Mouse (Mus musculus) limb, embryonic 10.5 days (tissue): Measurements from ENCODE around the gene Gapdhs. TPM values are rescaled to one million over a fixed set of nuclear protein-coding genes. Genes with fewer than 3 reads are reported as not detected.

Experiments
- DNase-seq: peaks from one replicate; pipeline ENCODE4 v3.0.0-alpha.2; 2017; ENCODE audit warnings: low spot score
- H3K27ac ChIP-seq: fragments of 300-500 bp; sonication (generic); 2 replicates; pipeline ENCODE4 v1.5.1; 2016; ENCODE audit warnings: mild to moderate bottlenecking
- H3K27me3 ChIP-seq: fragments of 300-500 bp; sonication (generic); 2 replicates; pipeline ENCODE4 v1.6.1; 2016; ENCODE audit warnings: low read depth, mild to moderate bottlenecking; ENCODE audit not compliant: poor library complexity, severe bottlenecking
- H3K36me3 ChIP-seq: fragments of 300-500 bp; sonication (generic); 2 replicates; pipeline ENCODE4 v1.6.1; 2016; ENCODE audit warnings: mild to moderate bottlenecking, moderate library complexity
- H3K4me1 ChIP-seq: fragments of 300-500 bp; sonication (generic); 2 replicates; pipeline ENCODE4 v1.6.1; 2016
- H3K4me3 ChIP-seq: fragments of 300-500 bp; sonication (generic); 2 replicates; pipeline ENCODE4 v1.5.1; 2016; ENCODE audit warnings: mild to moderate bottlenecking, moderate library complexity
- H3K9me3 ChIP-seq: fragments of 300-500 bp; sonication (generic); replicated peaks from 2 replicates; pipeline ENCODE4 v1.6.1; 2016; ENCODE audit warnings: mild to moderate bottlenecking
- whole genome bisulfite sequencing: fragments of 180-500 bp; shearing (Covaris S2); methylation state at CpG from one replicate; pipeline ENCODE4 v1.1.7; 2016; 5-methylcytosine and 5-hydroxymethylcytosine counted together
- polyA plus RNA-seq: library from polyadenylated mRNA; unstranded; fragments of >200 nt; fragmentation: Nextera tagmentation; extraction: Ambion mirVana; gene quantifications from 2 replicates; pipeline ENCODE4 v1.2.1, GENCODE M21; 2016

The Gapdhs gene
- polyA plus RNA-seq, 1 experiment from 2014 or later, result not detected

DNA sequence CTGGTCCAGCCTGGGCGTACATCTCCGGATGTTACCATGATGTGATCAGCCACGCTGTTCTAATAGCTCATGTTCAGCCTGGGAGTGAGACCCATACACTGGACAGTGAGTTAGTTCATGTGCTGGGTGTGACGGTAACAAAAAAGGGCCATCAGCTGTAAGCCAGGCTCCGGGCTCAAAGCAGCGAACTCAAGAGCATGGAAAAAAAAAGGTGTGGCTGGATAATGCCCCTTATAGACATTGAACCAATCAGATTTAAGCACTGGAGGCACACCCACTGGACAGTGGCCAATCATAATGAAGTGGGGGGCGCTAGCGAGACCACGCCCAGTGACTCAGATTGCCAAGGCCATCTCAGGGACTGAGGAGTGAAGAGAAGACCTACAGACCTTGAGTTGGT is 44.9 kb downstream of the Gapdhs start, which contains the start of gene 2200002J24Rik:
Gene 2200002J24Rik, plus strand, starts transcription at position 338 of the 400 bp plus-strand sequence.
- H3K27me3 ChIP-seq, result no peaks in the 10 kb centered on the region
- WGBS, result 39% methylated on average over 9 of the region's 9 CpGs
- no peak within 1 kb of the TSS for H3K4me3 ChIP-seq
- H3K4me1 ChIP-seq, result no peaks in the 10 kb centered on the region
- no peak for DNase-seq
- H3K27ac ChIP-seq, result no peak within 1 kb of the TSS
- no peaks in the 10 kb centered on the region for H3K9me3 ChIP-seq
- no peaks in the 10 kb centered on the region for H3K36me3 ChIP-seq

DNA sequence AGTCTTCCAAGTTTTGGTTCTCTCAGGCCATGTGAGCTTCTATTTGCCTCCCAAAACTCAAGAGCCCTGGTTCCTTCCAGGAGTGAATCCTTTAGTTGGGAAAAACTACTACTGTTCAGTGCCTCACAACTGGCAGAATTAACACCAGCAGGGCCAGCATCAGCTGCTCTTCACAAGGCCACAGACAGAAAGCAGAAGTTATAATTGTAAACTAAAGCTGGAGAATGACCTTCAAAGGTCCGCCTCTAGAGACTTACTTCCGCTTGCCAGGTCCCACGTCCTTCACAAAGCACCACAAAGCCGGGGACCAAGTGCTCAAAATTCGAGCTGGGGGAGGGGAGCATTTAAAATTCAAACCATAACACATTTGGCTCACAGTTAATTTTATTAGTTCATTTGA is 45.4 kb downstream of the Gapdhs start:
- Histone ChIP-seq H3K9me3 (no peaks in the 10 kb centered on the region), H3K27ac (no peak overlapping the region), H3K27me3 (no peaks in the 10 kb centered on the region), H3K36me3 (no peaks in the 10 kb centered on the region), H3K4me1 (no peaks in the 10 kb centered on the region), H3K4me3 (no peak overlapping the region)
- WGBS, result 73% methylated on average over 5 of the region's 5 CpGs
- no peak for DNase-seq

DNA sequence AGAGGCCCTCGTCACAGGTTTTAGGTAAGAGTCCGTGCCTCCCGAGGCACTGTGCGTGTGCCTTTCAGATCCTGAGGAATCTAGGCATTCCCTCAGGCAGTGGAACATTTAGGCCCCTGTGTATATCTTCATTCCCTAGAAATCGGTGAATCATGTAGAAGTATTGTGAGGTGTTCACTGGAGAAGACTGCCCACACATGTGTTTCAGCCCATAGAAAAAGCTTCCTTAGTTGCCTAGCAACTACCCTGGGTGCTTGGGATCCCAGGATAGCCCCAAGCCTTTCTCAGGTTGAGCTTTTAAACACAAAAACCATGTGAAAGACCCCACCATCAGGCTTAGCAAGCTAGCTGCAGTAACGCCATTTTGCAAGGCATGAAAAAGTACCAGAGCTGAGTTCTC is 55.2 kb downstream of the Gapdhs start:
- H3K27me3 ChIP-seq, result peaks cover 23% of the 10 kb centered on the region
- H3K36me3 ChIP-seq, result no peaks in the 10 kb centered on the region
- no peak overlapping the region for H3K27ac ChIP-seq
- no peaks in the 10 kb centered on the region for H3K4me1 ChIP-seq
- H3K4me3 ChIP-seq, result no peak overlapping the region
- DNase-seq, result no peak
- 77% methylated on average over 6 of the region's 6 CpGs for WGBS
- H3K9me3 ChIP-seq, result no peaks in the 10 kb centered on the region

DNA sequence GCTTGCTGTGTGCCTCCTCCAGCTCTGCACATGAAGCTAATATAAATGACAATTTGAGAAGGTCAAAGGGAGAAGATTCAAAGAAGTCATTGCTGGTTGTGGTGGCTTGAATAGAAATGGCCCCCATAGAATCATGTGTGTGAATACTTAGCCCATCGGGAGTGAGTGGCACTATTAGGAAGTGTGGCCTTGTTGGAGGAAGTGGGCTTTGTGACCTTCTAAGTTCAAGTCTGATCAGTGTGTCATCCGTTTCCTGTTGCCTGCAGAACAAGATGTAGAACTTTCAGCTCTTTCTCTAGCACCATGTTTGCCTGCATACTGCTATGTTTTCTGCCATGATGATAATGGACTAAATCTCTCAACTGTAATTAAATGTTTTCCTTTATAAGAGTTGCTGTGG is 60.1 kb downstream of the Gapdhs start:
- H3K4me3 ChIP-seq, result no peak overlapping the region
- WGBS, result 84% methylated on average over 2 of the region's 2 CpGs
- DNase-seq, result no peak
- H3K27me3 ChIP-seq, result peaks cover 22% of the 10 kb centered on the region
- H3K36me3 ChIP-seq, result no peaks in the 10 kb centered on the region
- H3K4me1 ChIP-seq, result no peaks in the 10 kb centered on the region
- H3K27ac ChIP-seq, result no peak overlapping the region
- H3K9me3 ChIP-seq, result no peaks in the 10 kb centered on the region

DNA sequence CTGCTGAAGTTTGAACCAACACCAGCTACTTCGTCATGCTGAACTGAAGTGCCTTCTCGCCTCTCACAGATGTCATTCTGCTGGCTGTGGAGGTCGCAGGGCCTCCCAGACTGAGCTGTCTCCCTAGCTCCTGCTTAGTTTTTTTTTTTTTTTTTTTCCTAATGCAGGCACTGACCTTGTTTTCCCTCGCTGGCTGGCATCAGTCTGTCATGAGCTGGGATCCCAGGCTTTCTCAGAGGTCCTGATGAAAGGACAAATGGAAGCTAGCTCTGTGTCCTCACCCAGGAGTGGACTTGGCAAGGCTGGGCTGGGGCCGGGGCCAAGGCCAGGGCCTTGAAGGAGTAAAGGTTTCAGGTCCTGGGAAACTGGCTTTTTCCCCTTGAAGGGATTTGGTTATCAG is 61.6 kb downstream of the Gapdhs start:
- Histone ChIP-seq H3K4me1 (no peaks in the 10 kb centered on the region), H3K27me3 (peaks cover 7% of the 10 kb centered on the region), H3K27ac (no peak overlapping the region), H3K36me3 (no peaks in the 10 kb centered on the region), H3K9me3 (no peaks in the 10 kb centered on the region), H3K4me3 (no peak overlapping the region)
- WGBS, result 69% methylated on average over 5 of the region's 5 CpGs
- no peak for DNase-seq

Other genes with a start within 250 kb of the Gapdhs start
- 14.0 and 17.1 TPM in 2 replicates for gene Arhgap33, start 208.6 kb downstream of the Gapdhs start, polyA plus RNA-seq
- 4.7 and 7.0 TPM in 2 replicates for gene Hspb6, start 191.5 kb downstream of the Gapdhs start, polyA plus RNA-seq
- 17.8 and 21.6 TPM in 2 replicates for gene Proser3, start 191.4 kb downstream of the Gapdhs start, polyA plus RNA-seq
- 42.5 and 45.6 TPM in 2 replicates for gene Lin37, start 183.8 kb downstream of the Gapdhs start, polyA plus RNA-seq
- gene U2af1l4, start 180.4 kb downstream of the Gapdhs start, polyA plus RNA-seq, result 92.5 and 100 TPM in 2 replicates
- gene Gm49396, start 180.3 kb downstream of the Gapdhs start, polyA plus RNA-seq, result 13.4 and 15.3 TPM in 2 replicates
- gene Psenen, start 180.1 kb downstream of the Gapdhs start, polyA plus RNA-seq, result 120 and 121 TPM in 2 replicates
- 5.7 and 6.5 TPM in 2 replicates for gene Igflr1, start 178.3 kb downstream of the Gapdhs start, polyA plus RNA-seq
- gene Kmt2b, start 155.0 kb downstream of the Gapdhs start, polyA plus RNA-seq, result 10.2 and 10.6 TPM in 2 replicates
- 0.15 and 0.45 TPM in 2 replicates for gene Zbtb32, start 144.8 kb downstream of the Gapdhs start, polyA plus RNA-seq
- gene Upk1a, start 130.8 kb downstream of the Gapdhs start, polyA plus RNA-seq, result 7.9 and 8.2 TPM in 2 replicates
- gene Cox6b1, start 117.5 kb downstream of the Gapdhs start, polyA plus RNA-seq, result 776 and 820 TPM in 2 replicates
- gene Etv2, start 107.8 kb downstream of the Gapdhs start, polyA plus RNA-seq, result 1.3 and 2.5 TPM in 2 replicates
- gene Rbm42, start 93.4 kb downstream of the Gapdhs start, polyA plus RNA-seq, result 150 and 151 TPM in 2 replicates
- gene Haus5, start 78.7 kb downstream of the Gapdhs start, polyA plus RNA-seq, result 84.1 and 84.8 TPM in 2 replicates
- gene Pmis2, start 72.1 kb downstream of the Gapdhs start, polyA plus RNA-seq, result not detected in 2 replicates
- not detected in 2 replicates for gene 2200002J24Rik, start 44.8 kb downstream of the Gapdhs start, polyA plus RNA-seq
- gene Atp4a, start 31.5 kb downstream of the Gapdhs start, polyA plus RNA-seq, result 0.08 and 0.38 TPM in 2 replicates
- gene Tmem147, start 14.1 kb downstream of the Gapdhs start, polyA plus RNA-seq, result 153 and 159 TPM in 2 replicates
- gene Sbsn, start 7.8 kb upstream of the Gapdhs start, polyA plus RNA-seq, result 1.1 and 1.4 TPM in 2 replicates
- gene Dmkn, start 20.1 kb upstream of the Gapdhs start, polyA plus RNA-seq, result not detected in 2 replicates
- gene Krtdap, start 44.2 kb upstream of the Gapdhs start, polyA plus RNA-seq, result not detected in 2 replicates
- gene Ffar2, start 80.1 kb upstream of the Gapdhs start, polyA plus RNA-seq, result not detected in 2 replicates
- gene Ffar3, start 112.5 kb upstream of the Gapdhs start, polyA plus RNA-seq, result not detected in 2 replicates
- not detected in 2 replicates for gene Ffar1, start 117.9 kb upstream of the Gapdhs start, polyA plus RNA-seq
- 0.59 TPM in 1 of 2 replicates, not detected in the other for gene Cd22, start 136.7 kb upstream of the Gapdhs start, polyA plus RNA-seq
- 0.21 TPM in 1 of 2 replicates, not detected in the other for gene Mag, start 171.2 kb upstream of the Gapdhs start, polyA plus RNA-seq
- gene Hamp2, start 181.0 kb upstream of the Gapdhs start, polyA plus RNA-seq, result not detected in 2 replicates
- not detected in 2 replicates for gene Hamp, start 200.4 kb upstream of the Gapdhs start, polyA plus RNA-seq
- gene Usf2, start 213.1 kb upstream of the Gapdhs start, polyA plus RNA-seq, result 28.7 and 33.5 TPM in 2 replicates
- gene Lsr, start 229.8 kb upstream of the Gapdhs start, polyA plus RNA-seq, result 28.9 and 31.3 TPM in 2 replicates
- gene Fam187b, start 230.1 kb upstream of the Gapdhs start, polyA plus RNA-seq, result 1.0 and 1.3 TPM in 2 replicates